Mouse (Mus musculus): ENCODE data around the gene Gm27179. TPM values are rescaled to one million over a fixed set of nuclear protein-coding genes. Genes with fewer than 3 reads are reported as not detected.
"Not testable (repeated sequence)": the region's sequence is repeated elsewhere in the genome, so short reads cannot be mapped to it uniquely, and the experiment has no call there.

Gm27179 gene
- total RNA-seq, 2 experiments from 2014 or later, result not detected

GRCm38 (mm10) chr14:69485466-69486135 lies 26.7 kb downstream of the Gm27179 start:
- DNase-seq (ENCODE audit: low spot score in 2 of 2); intact Hi-C loops (cut with DNase I): not testable (repeated sequence)

- DNase-seq (ENCODE audit: low spot score in 2 of 2); intact Hi-C loops (cut with DNase I): not testable (repeated sequence)
These were observed 38.3 kb downstream of the Gm27179 start for GRCm38 (mm10) chr14:69473941-69474646.

- DNase-seq (ENCODE audit: low spot score in 2 of 2); intact Hi-C loops (cut with DNase I): not testable (repeated sequence)
These were observed 39.0 kb downstream of the Gm27179 start for GRCm38 (mm10) chr14:69473322-69473721.

- DNase-seq (ENCODE audit: low spot score in 2 of 2); intact Hi-C loops (cut with DNase I): not testable (repeated sequence)
These were observed 42.1 kb downstream of the Gm27179 start for GRCm38 (mm10) chr14:69470122-69470708.

- intact Hi-C loops (cut with DNase I); DNase-seq (ENCODE audit: low spot score in 2 of 2): not testable (repeated sequence)
These were observed 44.6 kb downstream of the Gm27179 start for GRCm38 (mm10) chr14:69467612-69468366.

- DNase-seq (ENCODE audit: low spot score in 2 of 2); intact Hi-C loops (cut with DNase I): not testable (repeated sequence)
These were observed 47.9 kb downstream of the Gm27179 start for GRCm38 (mm10) chr14:69464465-69464864.

Other genes starting within 250 kb of the Gm27179 start
- gene Synb, start 218.2 kb downstream of the Gm27179 start, total RNA-seq (2021), result not detected
- 10 to 100 TPM; 10.1 to 10.5 TPM for gene Gm16867, start 9.2 kb downstream of the Gm27179 start, total RNA-seq (2021)
- gene Entpd4b, start 42.9 kb upstream of the Gm27179 start, total RNA-seq (2021), result 10 to 100 TPM; 40.1 to 42.8 TPM